Mouse (Mus musculus): Measurements from ENCODE around the gene Tmc8.

GRCm38 (mm10) chr11:117834086-117834485 is 52.2 kb downstream of the Tmc8 start:
- TF ChIP-seq TAL1 (IDR thresholded peaks at IDR 0.05; ENCODE audit: low read length) = no peak
- TF ChIP-seq GATA1 (IDR thresholded peaks at IDR 0.05; ENCODE audit: low read length) = no peak

Data from erythroblast, embryonic 14.5 days (primary cell).